Mouse (Mus musculus): ENCODE data around the gene Ctnna2. TPM values are rescaled to one million over a fixed set of nuclear protein-coding genes. Genes with fewer than 3 reads are reported as not detected.

Ctnna2 gene
- total and polyA plus RNA-seq, 3 experiments: 0.11 TPM; not detected in 2

- ATAC-seq (ENCODE audit: extremely low read depth, insufficient number of reproducible peaks, low FRiP score, poor library complexity, severe bottlenecking) (no peak), DNase-seq (ENCODE audit: low spot score) (no peak)
- H3K27me3 ChIP-seq (ENCODE audit: insufficient read depth, low read length): no peaks in the 10 kb centered on the region
- H3K4me3 ChIP-seq (ENCODE audit: low read depth, low read length): no peak overlapping the region
- no peaks in the 10 kb centered on the region for H3K36me3 ChIP-seq (replicated peaks)
- H3K4me1 ChIP-seq (ENCODE audit: insufficient read depth, low read depth, low read length): no peaks in the 10 kb centered on the region
- H3K9me3 ChIP-seq (replicated peaks): no peaks in the 10 kb centered on the region
- TF ChIP-seq CTCF (IDR thresholded peaks at IDR 0.05; ENCODE audit: low read depth, low read length) (no peak), TAL1 (conservative IDR thresholded peaks at IDR 0.05; ENCODE audit: low read depth, low read length) (no peak), GATA2 (IDR thresholded peaks at IDR 0.05; ENCODE audit: borderline replicate concordance, low read depth, low read length) (no peak), GATA1 (IDR thresholded peaks at IDR 0.05; ENCODE audit: borderline replicate concordance, low read length) (no peak), POLR2AphosphoS5 (IDR thresholded peaks at IDR 0.05; ENCODE audit: insufficient replicate concordance, low read depth, low read length) (no peak)
These were observed 1071.4 kb downstream of the Ctnna2 start for GRCm38 (mm10) chr6:76908086-76908485.

- no peak overlapping the region for H3K4me3 ChIP-seq (ENCODE audit: low read depth, low read length)
- TF ChIP-seq TAL1 (conservative IDR thresholded peaks at IDR 0.05; ENCODE audit: low read depth, low read length) (no peak), CTCF (IDR thresholded peaks at IDR 0.05; ENCODE audit: low read depth, low read length) (no peak), POLR2AphosphoS5 (IDR thresholded peaks at IDR 0.05; ENCODE audit: insufficient replicate concordance, low read depth, low read length) (no peak)
- H3K4me1 ChIP-seq (ENCODE audit: insufficient read depth, low read depth, low read length): no peaks in the 10 kb centered on the region
- no peak for DNase-seq (ENCODE audit: low spot score)
- ATAC-seq (ENCODE audit: extremely low read depth, insufficient number of reproducible peaks, low FRiP score, poor library complexity, severe bottlenecking): no peak
- no peaks in the 10 kb centered on the region for H3K36me3 ChIP-seq (replicated peaks)
- H3K9me3 ChIP-seq (replicated peaks): 0 out of 2 replicates have a peak, but pooled peaks cover 3% of the 10 kb centered on the region
- no peaks in the 10 kb centered on the region for H3K27me3 ChIP-seq (ENCODE audit: insufficient read depth, low read length)
These were observed 1082.3 kb downstream of the Ctnna2 start for GRCm38 (mm10) chr6:76897156-76897555.
